Mouse (Mus musculus) Patski (cell line): ENCODE data around the gene Btk. TPM values are rescaled to one million over a fixed set of nuclear protein-coding genes. Genes with fewer than 3 reads are reported as not detected.

Experiments used
- ATAC-seq: fragments of 100-300 bp; one replicate; pipeline ENCODE4 v1.8.0; 2021
- CTCF ChIA-PET: fragments of 350-600 bp; sonication (Branson Sonifier 250); formaldehyde crosslinking; loops from one replicate; lab custom pipeline; 2022; ENCODE audit warnings: inconsistent platforms; lab: Charles Lee
- POLR2A ChIA-PET: fragments of 350-600 bp; sonication (Branson Sonifier 250); formaldehyde crosslinking; loops from one replicate; lab custom pipeline; 2022; ENCODE audit warnings: antibody characterized with exemption, inconsistent platforms; lab: Charles Lee
- DNase-seq: peaks from one replicate; pipeline ENCODE4 v3.0.0-alpha.2; 2011; ENCODE audit warnings: low read depth, low spot score
- H3K27me3 ChIP-seq: fragments of 371-371 bp; one replicate; pipeline ENCODE4 v1.5.1; 2021
- CTCF ChIP-seq: fragments of 100-300 bp; IDR thresholded peaks from one replicate; pipeline ENCODE4 v1.5.1; 2021
- in situ Hi-C: fragments of 300-500 bp; cut with MboI; formaldehyde crosslinking; loops from 3 replicates; pipeline ENCODE4 v1.11.1; 2018; ENCODE audit warnings: low pct_unique_long_range_greater_than_20kb, mixed read lengths
- polyA plus RNA-seq: library from polyadenylated mRNA; unstranded; gene quantifications from one replicate; pipeline ENCODE4 v1.2.3, GENCODE M21; 2021

The Btk gene
- not detected for polyA plus RNA-seq

- DNase-seq (no peak), ATAC-seq (no peak)
- TF ChIP-seq CTCF, result no peak
- CTCF ChIA-PET, result interaction anchor here (1.2 to 1.3 kb wide), 2 partner anchors 19 to 33 kb away, joined by 3 to 5 read pairs; no protein-coding TSS in a partner anchor
- in situ Hi-C loops, result no loop called here
- POLR2A ChIA-PET, result interaction anchor here (0.7 kb wide), 1 partner anchor 22 kb away, joined by 8 read pairs; no protein-coding TSS in a partner anchor
- H3K27me3 ChIP-seq, result peaks cover 23% of the 10 kb centered on the region
Measured at GRCm38 (mm10) chrX:134582888-134583669, at the start of gene Btk. Gene Btk, minus strand, starts transcription at chrX:134583570.

- peaks cover 15% of the 10 kb centered on the region for H3K27me3 ChIP-seq
- CTCF ChIA-PET, result no interaction called here
- POLR2A ChIA-PET, result no interaction called here
- TF ChIP-seq CTCF, result no peak
- ATAC-seq (no peak), DNase-seq (no peak)
- in situ Hi-C loops, result no loop called here
Measured at GRCm38 (mm10) chrX:134632710-134633109, 49.3 kb upstream of the Btk start.

- ChIA-PET POLR2A (no interaction called here), CTCF (no interaction called here)
- DNase-seq (no peak), ATAC-seq (no peak)
- peaks cover 5% of the 10 kb centered on the region for H3K27me3 ChIP-seq
- no peak for TF ChIP-seq CTCF
- in situ Hi-C loops, result no loop called here
Measured at GRCm38 (mm10) chrX:134628200-134628599, 44.8 kb upstream of the Btk start.

GRCm38 (mm10) chrX:134623350-134623749 lies 40.0 kb upstream of the Btk start:
- ATAC-seq, result no peak
- ChIA-PET POLR2A (interaction anchor here (0.6 kb wide), 1 partner anchor 39 kb away, joined by 4 read pairs; no protein-coding TSS in a partner anchor), CTCF (interaction anchor here (0.8 to 1.7 kb wide), 2 partner anchors 8 to 9 kb away, joined by 3 to 6 read pairs; no protein-coding TSS in a partner anchor)
- no peak for TF ChIP-seq CTCF
- H3K27me3 ChIP-seq, result peaks cover 9% of the 10 kb centered on the region
- no peak for DNase-seq
- in situ Hi-C loops, result no loop called here

- no peak for DNase-seq
- ATAC-seq, result no peak
- in situ Hi-C loops, result no loop called here
- POLR2A ChIA-PET, result no interaction called here
- CTCF ChIA-PET, result interaction anchor here (1.2 kb wide), 1 partner anchor 10 kb away, joined by 3 read pairs; no protein-coding TSS in a partner anchor
- H3K27me3 ChIP-seq, result peaks cover 14% of the 10 kb centered on the region
- no peak for TF ChIP-seq CTCF
Measured at GRCm38 (mm10) chrX:134621685-134622084, 38.3 kb upstream of the Btk start.

- DNase-seq (no peak), ATAC-seq (no peak)
- CTCF ChIA-PET, result interaction anchor here (1.2 kb wide), 1 partner anchor 11 kb away, joined by 3 read pairs; no protein-coding TSS in a partner anchor
- POLR2A ChIA-PET, result no interaction called here
- no peak for TF ChIP-seq CTCF
- in situ Hi-C loops, result no loop called here
- peaks cover 14% of the 10 kb centered on the region for H3K27me3 ChIP-seq
Measured at GRCm38 (mm10) chrX:134620254-134620865, 37.0 kb upstream of the Btk start.

GRCm38 (mm10) chrX:134619695-134620094 lies 36.3 kb upstream of the Btk start:
- in situ Hi-C loops, result no loop called here
- CTCF ChIA-PET, result no interaction called here
- no peak for TF ChIP-seq CTCF
- DNase-seq (no peak), ATAC-seq (no peak)
- H3K27me3 ChIP-seq, result peaks cover 14% of the 10 kb centered on the region
- POLR2A ChIA-PET, result no interaction called here

GRCm38 (mm10) chrX:134614306-134614705 lies 30.9 kb upstream of the Btk start:
- H3K27me3 ChIP-seq, result peaks cover 5% of the 10 kb centered on the region
- ChIA-PET CTCF (interaction anchor here (1.0 to 1.5 kb wide), 2 partner anchors 10 to 115 kb away, joined by 3 to 6 read pairs; no protein-coding TSS in a partner anchor), POLR2A (no interaction called here)
- peak; percentile 52 for TF ChIP-seq CTCF
- no peak for ATAC-seq
- no peak for DNase-seq
- in situ Hi-C loops, result no loop called here

GRCm38 (mm10) chrX:134612285-134612959 lies 29.1 kb upstream of the Btk start:
- no peak for DNase-seq
- ChIA-PET CTCF (interaction anchor here (1.3 kb wide), 1 partner anchor 27 kb away, joined by 4 read pairs; the partner anchor contains the start of gene Rpl36a), POLR2A (no interaction called here)
- peaks cover 5% of the 10 kb centered on the region for H3K27me3 ChIP-seq
- peak; percentile 46 for ATAC-seq
- no peak for TF ChIP-seq CTCF
- in situ Hi-C loops, result no loop called here

GRCm38 (mm10) chrX:134610984-134611383 lies 27.6 kb upstream of the Btk start:
- in situ Hi-C loops, result no loop called here
- CTCF ChIA-PET, result no interaction called here
- no peak for TF ChIP-seq CTCF
- DNase-seq, result no peak
- H3K27me3 ChIP-seq, result no peaks in the 10 kb centered on the region
- POLR2A ChIA-PET, result no interaction called here
- ATAC-seq, result no peak
